Mouse (Mus musculus) hindbrain, embryonic 15.5 days (tissue): ENCODE data around the gene Defb43. TPM values are rescaled to one million over a fixed set of nuclear protein-coding genes. Genes with fewer than 3 reads are reported as not detected.

Experiments used
- polyA plus RNA-seq: library from polyadenylated mRNA; unstranded; fragments of >200 nt; fragmentation: Nextera tagmentation; extraction: Ambion mirVana; gene quantifications from 2 replicates; pipeline ENCODE4 v1.2.1, GENCODE M21; 2015

Defb43 gene
- polyA plus RNA-seq, 1 experiment from 2014 or later = not detected

Other genes starting within 250 kb of the Defb43 start
- gene Wdfy2, start 174.1 kb upstream of the Defb43 start, polyA plus RNA-seq = 7.6 and 8.1 TPM in 2 replicates
- gene Defb48, start 27.3 kb upstream of the Defb43 start, polyA plus RNA-seq = not detected in 2 replicates
- gene Defb47, start 13.7 kb upstream of the Defb43 start, polyA plus RNA-seq = not detected in 2 replicates
- 0.64 and 0.75 TPM in 2 replicates for gene Defb42, start 35.2 kb downstream of the Defb43 start, polyA plus RNA-seq
- gene Defb30, start 38.2 kb downstream of the Defb43 start, polyA plus RNA-seq = not detected in 2 replicates